Mouse (Mus musculus): ENCODE measurements at regions not wholly inside any gene's neighbourhood (a gene's known extent, or its start where the extent isn't known, plus 50 kb on each side); places are given as distances from the start of the nearest gene placed in this dataset.

DNA sequence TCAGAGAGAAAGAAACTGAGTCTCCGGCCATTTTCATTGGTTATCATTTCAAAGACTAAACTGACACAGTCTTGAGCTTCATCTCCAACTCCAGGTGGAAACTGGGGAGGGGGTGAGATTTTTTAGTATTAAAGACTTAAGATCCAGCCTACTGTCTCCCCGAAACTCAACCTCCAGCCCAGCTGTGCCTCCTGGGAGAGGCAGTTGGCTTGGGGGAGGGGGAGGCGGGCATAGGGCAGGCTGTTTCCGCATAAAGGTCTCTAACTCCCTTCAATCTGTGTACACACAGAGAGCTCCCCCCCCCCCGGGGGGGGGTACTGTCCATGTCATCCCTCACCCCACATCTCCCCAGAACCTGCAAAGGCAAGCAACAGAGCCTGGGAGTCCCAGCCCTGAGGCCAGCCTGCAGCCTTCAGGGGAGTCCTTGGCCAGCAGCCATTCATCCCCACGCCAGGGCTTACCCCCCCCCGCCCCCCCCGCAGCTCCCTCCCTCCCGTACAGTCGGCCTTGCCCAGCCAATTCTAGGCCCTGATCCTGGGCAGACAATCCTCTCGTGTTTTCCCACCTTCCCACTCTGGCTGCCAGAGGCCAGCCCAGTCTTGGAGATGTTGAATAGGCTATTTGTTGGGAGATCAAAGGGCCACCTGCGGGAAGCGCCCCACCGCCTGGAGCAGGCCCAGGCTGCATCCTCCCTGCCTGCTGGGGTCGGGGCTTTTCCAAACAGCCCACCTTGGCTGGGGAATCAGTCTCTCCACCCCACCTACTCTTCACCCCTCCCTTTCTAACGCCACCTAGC is 245.2 kb downstream of the Bcl11b start:
- no peak for DNase-seq (ENCODE audit: low spot score in 2 of 2)

GRCm38 (mm10) chr12:107759291-107759690 is 244.1 kb downstream of the Bcl11b start:
- DNase-seq (ENCODE audit: low spot score in 2 of 2), result no peak

GRCm38 (mm10) chr12:107759911-107760310 is 243.5 kb downstream of the Bcl11b start:
- no peak for DNase-seq (ENCODE audit: low spot score in 2 of 2)

DNA sequence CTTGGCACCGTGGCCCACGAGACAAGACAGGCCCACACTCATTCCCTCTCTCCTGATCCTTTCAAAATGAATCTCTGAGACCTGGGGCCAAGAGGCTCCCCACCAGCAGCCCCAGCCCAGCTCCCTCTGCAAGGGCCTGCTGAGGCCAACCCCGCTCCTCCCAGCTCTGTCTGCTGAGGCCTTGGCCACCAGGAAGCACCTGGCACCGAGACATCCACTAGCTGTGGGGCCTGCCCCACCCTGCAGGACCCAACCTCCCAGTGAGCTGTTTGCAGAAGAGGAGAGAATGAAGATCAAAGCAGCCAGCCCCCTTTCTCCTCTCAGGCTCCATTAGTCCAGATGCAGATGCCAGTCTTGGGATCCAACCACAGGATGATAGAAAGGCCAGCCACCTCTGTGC is 241.3 kb downstream of the Bcl11b start:
- DNase-seq (ENCODE audit: low spot score in 2 of 2), result no peak

DNA sequence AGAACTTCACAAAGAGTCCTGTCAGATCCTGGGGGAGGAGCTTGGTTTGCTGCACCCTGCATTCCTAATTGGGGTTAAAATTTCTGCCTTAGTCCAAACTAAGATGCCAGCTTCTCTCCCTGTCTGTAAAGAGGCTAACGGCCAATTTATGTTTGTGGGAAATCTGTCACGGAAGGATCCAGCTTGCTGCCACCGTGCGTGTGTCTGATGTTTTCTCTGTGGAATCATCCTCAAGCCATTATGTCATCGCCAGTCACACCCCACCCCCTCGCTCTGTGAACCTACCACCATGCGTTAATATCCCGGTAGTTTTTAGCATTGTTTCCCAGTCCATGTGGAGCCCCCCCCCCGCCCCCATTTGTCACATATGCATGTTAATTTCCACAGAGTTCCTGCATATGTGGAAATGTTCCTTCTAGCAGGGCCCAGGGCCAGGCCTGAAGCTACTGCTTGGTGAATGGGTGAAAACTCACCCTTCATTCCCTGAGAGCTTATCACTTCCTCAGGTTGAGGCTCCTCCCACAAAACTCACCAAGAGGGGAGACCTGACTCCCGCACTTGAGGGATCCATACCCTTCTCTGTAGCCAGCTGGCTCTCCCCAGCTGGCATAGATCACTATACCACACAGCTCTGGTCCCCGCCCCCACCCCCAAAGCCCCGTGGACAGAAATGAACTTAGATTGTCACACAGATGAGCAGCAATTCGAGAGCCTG is 233.4 kb downstream of the Bcl11b start:
- DNase-seq (ENCODE audit: low spot score in 2 of 2), result no peak

DNA sequence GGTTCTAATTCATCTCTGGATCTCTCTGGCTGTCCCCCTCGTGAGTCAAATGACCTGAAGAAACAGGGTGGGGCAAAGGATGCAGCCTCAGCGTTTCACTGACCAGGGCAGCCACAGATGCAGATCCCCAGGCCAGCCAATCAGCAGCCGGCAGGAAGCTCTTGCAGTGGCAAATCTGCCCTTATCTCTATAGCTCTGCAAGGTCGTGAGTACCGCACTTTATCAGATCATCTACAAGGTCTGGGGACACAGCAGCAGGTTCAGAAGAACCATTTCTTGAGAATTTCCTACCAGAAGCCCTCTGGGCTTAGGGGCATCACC is 232.9 kb downstream of the Bcl11b start:
- no peak for DNase-seq (ENCODE audit: low spot score in 2 of 2)

DNA sequence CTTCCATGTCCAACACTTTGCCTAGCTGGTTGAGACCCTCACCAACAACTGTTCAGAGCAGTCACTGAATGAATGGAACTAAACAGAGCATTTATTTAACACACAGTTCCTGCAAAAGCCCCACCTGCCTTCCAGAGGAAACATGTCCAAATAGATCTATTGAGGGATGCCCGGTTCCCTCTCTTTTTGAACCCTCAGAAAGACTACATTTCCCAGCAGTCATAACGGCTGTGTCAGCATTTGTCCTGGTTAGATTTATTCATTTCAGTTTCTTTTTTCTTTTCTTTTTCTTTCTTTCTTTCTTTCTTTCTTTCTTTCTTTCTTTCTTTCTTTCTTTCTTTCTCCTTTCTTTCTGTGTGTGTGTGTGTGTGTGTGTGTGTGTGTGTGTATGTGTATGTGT is 232.1 kb downstream of the Bcl11b start:
- DNase-seq (ENCODE audit: low spot score in 2 of 2), result no peak

- DNase-seq (ENCODE audit: low spot score in 2 of 2), result no peak
These were observed 231.6 kb downstream of the Bcl11b start for GRCm38 (mm10) chr12:107771809-107772208.

- DNase-seq (ENCODE audit: low spot score in 2 of 2), result no peak
These were observed 225.4 kb downstream of the Bcl11b start for GRCm38 (mm10) chr12:107778046-107778445.

DNA sequence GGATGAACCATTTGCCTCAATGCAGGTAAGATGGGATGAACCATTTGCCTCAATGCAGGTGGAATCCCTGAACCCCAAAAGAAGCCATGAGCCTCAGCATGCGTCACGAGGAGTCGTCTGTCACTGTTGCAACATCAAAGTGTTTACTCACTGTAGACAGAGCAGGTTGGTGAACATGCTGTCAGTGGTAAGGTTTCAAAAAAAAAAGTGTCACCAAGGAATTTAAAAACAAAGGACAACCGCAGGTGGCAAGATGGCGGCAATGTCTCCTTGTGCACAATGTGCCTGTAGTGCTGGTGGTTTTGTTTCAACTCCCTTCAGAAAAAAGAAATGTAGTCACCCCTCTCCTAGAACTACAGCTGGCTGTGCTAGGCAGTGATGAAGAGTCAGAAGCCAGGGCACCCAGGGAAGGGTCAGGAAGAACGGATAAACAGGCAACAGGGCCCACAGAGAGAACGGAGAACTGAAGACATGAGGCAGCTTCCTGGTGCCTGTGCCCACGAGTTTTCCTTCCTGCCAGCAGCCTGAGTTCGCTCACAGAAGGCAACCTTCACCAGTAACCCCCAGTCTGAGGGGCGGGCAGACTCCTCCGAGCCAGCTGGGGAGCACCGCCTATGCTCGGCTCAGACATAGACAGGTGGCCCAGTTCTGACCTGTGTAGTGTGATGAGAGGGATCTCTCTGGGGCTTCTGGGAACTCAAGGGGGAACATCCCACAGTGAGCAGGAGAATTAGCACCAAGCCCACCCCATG is 223.9 kb downstream of the Bcl11b start:
- DNase-seq (ENCODE audit: low spot score in 2 of 2), result no peak

- DNase-seq (ENCODE audit: low spot score in 2 of 2), result no peak
These were observed 221.3 kb downstream of the Bcl11b start for GRCm38 (mm10) chr12:107782147-107782546.

DNA sequence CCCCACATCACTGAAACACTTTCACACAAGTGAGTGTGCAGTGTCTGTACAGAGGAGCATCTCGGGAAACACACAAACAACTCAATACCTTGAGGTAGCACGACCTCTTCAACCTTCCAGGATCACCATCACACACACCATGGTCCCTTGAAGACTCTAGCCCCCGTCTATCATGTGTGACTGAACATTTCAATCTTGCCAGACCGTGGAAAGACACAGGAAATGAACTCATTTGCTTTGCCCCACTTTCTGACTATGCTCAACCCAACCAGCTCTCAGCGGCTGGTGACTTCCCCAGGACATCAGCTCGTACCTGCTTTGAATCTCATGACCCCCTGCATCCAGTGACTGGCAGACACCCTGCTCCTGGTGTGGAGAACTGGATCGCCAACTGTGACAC is 219.6 kb downstream of the Bcl11b start:
- DNase-seq (ENCODE audit: low spot score in 2 of 2), result no peak

DNA sequence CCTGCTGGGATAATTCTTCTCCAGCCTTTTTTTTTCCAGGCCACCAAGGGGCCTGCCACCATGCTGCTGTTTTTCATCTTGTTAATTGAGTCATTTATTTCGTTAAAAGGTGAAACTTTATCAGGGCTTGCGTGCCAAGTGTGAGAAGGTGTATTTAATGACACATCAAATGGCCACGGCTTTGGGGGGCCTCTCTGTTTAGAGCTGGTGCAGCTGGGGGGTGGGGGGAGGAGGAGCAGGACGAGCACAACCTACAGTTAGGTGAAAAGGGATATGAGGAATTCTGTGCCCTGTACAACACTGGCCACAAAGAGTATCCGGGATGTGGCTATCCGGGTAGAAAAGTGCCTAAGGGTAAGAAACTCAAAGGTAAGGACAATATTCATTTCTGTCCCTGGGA is 213.6 kb downstream of the Bcl11b start:
- DNase-seq (ENCODE audit: low spot score in 2 of 2), result no peak

DNA sequence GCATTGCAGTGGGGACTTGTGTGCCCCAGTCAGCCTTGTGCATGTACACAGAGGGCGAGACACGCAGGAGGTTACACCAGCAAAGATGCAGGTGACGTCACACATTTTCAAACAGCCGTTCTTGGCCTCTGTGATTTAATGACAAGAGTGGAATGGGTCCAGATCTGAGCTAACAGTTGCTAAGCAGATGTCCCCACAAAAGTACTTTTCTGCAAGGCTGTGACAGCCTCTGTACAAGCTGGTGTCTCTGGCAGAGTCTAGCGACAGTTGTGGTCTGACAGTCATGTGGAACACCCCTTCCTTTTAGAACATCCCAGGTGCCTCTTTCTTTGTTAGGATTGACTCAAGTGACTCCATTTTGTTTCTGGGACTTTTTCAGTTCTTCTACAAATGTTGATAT is 203.1 kb downstream of the Bcl11b start:
- no peak for DNase-seq (ENCODE audit: low spot score in 2 of 2)

GRCm38 (mm10) chr12:107807634-107808033 is 195.8 kb downstream of the Bcl11b start:
- no peak for DNase-seq (ENCODE audit: low spot score in 2 of 2)

GRCm38 (mm10) chr12:107808158-107808715 is 195.2 kb downstream of the Bcl11b start:
- no peak for DNase-seq (ENCODE audit: low spot score in 2 of 2)

DNA sequence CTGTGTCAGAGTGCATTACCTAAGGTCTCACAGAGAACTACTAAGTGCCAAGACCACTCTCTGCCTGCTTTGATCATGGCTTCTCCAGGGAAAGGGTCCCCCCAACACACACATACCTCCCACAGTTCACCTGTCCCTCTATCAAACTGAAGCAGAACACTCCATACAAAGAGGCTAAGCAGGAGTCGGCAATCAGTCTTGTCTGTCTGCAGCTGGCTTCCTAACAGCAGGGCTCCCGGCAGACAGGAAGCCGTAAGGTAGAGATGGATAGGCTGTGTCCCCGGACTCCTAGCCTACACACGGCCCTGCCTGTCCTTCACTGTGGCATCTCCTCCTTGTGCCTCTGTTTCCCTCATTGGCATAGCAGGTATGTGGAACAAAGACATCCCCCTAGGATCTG is 192.2 kb downstream of the Bcl11b start:
- no peak for DNase-seq (ENCODE audit: low spot score in 2 of 2)

- peak; percentile 14 to 27 for DNase-seq (ENCODE audit: low spot score in 2 of 2)
These were observed 190.7 kb downstream of the Bcl11b start for GRCm38 (mm10) chr12:107812549-107813335.

DNA sequence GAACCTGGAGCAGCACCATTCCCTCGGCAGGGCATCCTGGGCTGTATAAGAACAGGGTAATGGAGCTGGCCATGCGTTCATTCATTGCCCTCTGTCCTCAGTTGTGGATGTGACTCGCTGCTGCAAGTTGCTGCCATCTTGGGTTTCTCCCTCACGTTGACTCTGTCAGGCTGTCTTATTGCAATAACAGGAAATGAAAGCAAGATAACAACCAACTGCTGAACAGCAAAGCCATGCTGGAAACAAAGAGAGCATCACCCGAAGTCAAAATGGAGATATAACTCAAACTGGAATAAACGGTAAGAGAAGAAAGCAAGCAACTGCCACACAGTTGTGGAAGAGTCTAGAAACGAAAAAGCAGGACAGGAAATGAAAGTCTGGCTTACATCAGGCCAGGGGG is 188.5 kb downstream of the Bcl11b start:
- no peak for DNase-seq (ENCODE audit: low spot score in 2 of 2)

GRCm38 (mm10) chr12:107823768-107824394 is 179.5 kb downstream of the Bcl11b start:
- no peak for DNase-seq (ENCODE audit: low spot score in 2 of 2)

DNA sequence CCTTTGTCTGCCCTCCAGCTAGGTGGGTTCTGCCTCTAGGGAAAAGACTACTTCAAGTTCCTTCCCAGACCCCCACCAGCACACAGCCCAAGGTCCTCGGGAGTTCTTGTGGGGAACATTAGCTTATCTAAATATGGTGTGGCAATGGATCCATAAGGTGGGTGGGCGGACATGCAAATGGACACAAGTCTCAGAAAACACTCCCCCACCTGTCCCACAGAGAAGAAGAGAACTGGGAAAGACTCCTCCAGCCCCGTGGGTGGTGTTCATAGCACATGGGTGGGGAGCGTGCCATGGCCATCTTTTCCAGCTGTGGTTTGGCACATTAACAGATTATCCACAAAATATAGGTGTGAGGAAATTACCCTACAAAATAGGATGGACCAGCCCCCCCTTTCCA is 177.5 kb downstream of the Bcl11b start:
- DNase-seq (ENCODE audit: low spot score in 2 of 2), result peak; percentile 30 to 48

Data from left cerebral cortex, adult 18-20 months (tissue).